Mouse (Mus musculus): ENCODE measurements around the gene Med29.
A peak's percentile ranks its signal among the peaks of the same experiment; 100 is the strongest.
"Not testable (repeated sequence)": the region's sequence is repeated elsewhere in the genome, so short reads cannot be mapped to it uniquely, and the experiment has no call there.

The Med29 gene

DNA sequence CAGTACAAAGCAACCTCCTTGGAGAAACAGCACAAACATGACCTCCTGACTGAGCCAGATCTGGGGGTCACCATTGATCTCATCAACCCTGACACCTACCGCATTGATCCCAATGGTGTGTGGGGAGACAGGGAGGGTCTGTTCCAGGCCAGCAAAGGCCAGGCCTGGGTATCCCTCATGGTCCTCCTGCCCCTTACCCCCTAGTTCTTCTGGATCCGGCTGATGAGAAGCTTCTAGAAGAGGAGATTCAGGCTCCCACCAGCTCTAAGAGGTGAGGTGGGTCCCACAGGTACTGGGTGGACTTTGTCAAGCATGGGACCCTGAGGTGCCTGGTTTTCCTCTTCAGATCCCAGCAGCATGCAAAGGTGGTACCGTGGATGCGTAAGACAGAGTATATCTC lies 2.9 kb upstream of the Med29 start:
- DNase-seq = no peak

DNA sequence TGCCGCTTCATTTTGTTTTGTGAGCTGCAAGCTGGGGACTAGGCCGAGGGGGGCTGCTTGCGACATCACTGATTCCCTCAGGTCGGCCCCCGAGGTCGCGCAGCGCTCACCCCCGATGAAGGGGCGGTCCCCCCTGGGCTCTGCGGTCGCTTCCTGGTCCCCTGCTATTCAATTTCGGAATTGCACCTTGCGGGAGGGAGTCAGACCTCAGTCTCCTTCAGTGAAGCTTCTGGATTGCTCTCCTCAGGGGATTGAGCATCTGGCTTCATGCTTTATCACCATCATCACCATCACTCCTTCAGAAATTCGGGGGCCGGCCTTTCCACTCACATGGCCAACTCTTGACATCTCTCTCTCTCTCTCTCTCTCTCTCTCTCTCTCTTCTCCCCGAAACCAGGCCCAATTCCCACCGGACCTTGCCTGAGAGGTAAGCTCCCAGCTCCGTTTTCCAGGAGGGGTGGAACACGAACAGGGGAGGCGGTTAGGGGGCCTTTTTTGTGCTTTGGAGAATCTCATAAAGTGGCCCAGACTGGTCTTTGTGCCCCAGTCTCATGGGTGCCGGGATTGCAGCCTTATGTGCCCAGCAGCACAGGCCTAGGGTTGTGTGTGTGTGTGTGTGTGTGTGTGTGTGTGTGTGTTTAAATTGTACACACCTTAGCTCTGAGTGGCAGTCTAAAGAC lies 904 bp upstream of the Med29 start:
- DNase-seq = no peak

DNA sequence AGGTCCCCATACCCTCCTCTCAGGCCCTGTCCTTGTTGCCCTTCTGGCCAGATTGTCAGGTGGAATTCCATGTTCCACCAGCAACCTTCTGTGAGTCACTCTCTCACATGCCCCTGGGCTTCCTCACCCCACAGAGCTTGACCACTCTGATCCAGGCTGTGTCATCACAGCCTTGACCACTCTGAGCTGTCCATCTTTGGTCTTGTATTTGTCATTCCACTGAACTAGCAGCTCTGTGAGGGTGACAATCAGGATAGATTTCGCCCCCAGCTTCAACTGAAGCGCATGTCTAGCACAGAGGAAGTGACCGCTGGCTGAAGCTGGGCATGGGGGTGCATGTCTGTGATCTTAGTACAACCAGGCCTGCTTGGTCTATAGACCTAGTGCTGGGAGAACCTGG lies 2.2 kb downstream of the Med29 start:
- DNase-seq = no peak

GRCm38 (mm10) chr7:28387384-28387783 lies 5.1 kb downstream of the Med29 start:
- DNase-seq = not testable (repeated sequence)

DNA sequence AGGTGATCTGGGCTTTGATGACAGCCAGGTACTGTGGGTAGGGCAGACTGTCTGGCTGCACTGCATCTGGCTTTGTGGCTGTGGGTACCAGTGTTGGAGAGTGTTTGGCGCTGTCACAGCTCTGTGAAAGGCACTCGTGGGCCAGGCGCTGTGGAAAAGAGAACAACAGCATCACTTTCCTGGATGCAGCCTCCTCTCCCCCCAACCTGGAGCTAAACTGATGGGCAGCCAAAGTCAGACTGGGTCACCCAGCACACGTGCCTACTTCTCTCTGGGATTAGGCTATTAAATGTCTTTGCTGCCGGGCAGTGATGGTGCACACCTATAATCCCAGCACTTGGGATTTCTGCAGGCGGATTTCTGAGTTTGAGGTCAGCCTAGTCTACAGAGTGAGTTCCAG lies 5.6 kb downstream of the Med29 start:
- DNase-seq = not testable (repeated sequence)

GRCm38 (mm10) chr7:28386462-28386861 lies 6.0 kb downstream of the Med29 start:
- DNase-seq = peak; percentile 88

- DNase-seq = no peak
Measured at GRCm38 (mm10) chr7:28386007-28386406, 6.5 kb downstream of the Med29 start.

DNA sequence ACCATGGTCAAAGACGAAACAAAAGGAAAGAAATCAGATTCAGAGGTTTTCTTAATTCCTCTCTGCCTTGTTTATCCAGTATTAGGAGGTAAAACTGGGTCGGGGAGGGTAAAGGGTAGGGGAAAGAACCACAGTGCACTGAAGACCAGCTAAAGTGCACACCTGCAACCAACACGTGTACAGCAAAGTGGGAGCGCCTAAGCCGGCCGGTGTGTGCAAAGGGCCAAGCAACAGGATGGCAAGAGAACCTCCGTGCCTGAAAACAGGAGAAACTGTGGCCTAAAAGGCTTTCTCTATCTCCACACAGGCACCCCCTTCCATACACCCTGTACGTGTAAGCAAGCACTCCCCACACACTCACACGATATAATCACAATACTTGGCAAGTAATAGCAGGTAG lies 7.3 kb downstream of the Med29 start:
- no peak for DNase-seq

GRCm38 (mm10) chr7:28384162-28384561 lies 8.3 kb downstream of the Med29 start:
- no peak for DNase-seq

DNA sequence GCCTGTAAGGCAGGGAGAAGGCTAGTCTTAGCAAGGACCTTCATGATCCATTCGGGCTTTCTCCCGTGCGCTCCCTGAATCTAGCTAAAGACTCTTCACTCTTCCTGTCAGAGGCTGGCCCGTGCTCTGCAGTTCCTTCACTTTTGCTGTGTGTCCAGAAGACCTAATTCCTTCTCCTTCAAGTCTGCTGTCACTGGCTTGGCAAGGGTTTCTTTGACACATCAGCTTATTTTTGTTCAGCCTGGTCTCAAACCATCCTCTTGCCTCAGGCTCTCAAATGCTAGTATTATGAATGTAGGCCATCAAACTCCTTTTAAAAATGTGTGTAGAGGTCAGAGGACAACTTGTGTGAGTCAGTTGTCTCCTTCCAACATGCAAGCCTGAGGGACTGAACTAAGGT lies 8.9 kb downstream of the Med29 start:
- no peak for DNase-seq

DNA sequence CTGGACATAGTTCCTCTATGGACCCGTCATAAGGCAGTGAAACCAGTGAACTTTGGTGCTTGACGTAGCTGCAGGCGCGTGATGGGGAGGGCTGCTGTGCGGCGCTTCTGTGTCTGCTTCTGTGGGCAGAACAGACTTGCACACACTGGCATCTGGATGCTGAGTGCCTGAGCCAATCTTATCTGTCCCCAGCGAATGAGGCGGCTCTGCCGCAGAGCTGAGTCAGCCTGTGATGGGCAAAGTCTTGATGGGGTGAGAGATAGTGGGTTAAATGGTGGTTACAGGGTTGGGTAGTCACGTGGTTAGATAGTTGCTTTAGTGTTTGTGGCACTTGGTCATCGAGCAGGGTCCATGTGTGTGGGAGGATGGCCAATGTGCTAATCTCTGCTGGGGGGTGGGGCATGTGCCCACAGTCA lies 9.5 kb downstream of the Med29 start:
- DNase-seq = peak; percentile 71

DNA sequence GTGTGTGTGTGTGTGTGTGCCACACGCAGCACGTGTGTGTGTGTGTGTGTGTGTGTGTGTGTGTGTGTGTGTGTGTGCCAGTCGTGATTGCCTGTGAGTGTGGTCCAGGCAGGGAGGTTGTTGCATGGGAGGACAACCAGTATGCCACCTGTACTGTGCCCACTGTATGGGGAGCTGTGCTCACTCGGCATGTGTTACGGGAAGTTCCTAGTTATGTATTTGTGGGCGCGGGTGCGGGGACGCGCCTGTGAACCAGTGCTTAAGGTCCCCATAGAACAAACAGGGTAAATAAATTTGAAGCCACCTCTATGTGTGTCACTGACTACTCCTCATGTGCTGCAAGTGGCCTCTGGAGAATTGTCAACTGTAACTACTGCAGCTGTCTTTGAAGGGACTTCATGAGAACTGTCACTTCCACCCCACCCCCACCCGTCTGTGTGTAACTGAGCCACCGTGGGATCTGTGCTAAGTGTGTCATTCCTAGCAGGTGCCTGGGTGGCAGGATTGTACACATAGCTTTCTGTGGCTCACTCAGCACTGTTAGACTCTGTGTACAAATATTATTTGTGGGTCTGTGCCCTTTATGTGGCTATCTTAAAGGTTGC lies 10.1 kb downstream of the Med29 start:
- DNase-seq = no peak

GRCm38 (mm10) chr7:28381938-28382337 lies 10.6 kb downstream of the Med29 start:
- peak; percentile 87 for DNase-seq

- peak; percentile 75 for DNase-seq
Measured at GRCm38 (mm10) chr7:28381017-28381790, 11.3 kb downstream of the Med29 start.

DNA sequence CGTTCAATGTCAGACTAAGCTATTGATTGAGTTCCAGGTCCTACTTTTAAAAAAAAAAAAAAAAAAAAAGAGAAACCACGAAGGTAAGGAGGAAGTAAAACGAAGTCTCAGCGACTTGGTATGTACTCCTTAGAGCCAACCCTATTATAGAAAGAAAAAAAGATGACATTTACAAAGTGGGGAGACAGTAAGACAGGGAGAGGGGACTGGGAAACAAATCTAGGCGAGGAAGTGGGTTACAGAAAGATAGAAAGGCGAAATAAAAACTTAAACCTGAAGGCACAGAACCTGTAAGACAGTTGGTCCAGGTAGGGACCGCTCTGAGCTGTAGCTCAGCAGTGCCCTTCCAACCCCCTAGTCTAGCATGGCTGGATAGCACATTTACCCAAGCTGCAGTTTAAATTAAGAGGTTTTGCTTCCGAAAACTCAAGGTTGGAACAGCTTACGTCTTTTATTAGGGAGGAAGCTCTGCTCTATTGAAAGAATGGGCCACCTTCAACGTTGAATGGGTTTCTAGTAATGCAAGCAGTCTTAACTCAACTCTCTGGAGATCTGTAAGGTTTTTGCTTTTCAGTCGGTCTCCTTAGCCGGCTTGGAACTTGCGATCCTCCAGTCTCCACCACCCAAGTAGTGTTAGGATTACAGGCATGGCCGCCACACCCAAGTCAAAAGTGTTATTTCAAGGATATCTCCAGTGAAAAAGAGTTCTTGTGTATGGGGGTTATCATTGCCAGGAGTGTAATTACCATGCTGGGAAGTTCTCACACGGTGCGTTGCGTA lies 12.1 kb downstream of the Med29 start, which contains the start of gene Zfp36:
Gene Zfp36, minus strand, starts transcription at position 17 of the 780 bp plus-strand sequence.
- no peak for DNase-seq

GRCm38 (mm10) chr7:28378769-28379651 lies 13.5 kb downstream of the Med29 start:
- DNase-seq = peak; percentile 98

DNA sequence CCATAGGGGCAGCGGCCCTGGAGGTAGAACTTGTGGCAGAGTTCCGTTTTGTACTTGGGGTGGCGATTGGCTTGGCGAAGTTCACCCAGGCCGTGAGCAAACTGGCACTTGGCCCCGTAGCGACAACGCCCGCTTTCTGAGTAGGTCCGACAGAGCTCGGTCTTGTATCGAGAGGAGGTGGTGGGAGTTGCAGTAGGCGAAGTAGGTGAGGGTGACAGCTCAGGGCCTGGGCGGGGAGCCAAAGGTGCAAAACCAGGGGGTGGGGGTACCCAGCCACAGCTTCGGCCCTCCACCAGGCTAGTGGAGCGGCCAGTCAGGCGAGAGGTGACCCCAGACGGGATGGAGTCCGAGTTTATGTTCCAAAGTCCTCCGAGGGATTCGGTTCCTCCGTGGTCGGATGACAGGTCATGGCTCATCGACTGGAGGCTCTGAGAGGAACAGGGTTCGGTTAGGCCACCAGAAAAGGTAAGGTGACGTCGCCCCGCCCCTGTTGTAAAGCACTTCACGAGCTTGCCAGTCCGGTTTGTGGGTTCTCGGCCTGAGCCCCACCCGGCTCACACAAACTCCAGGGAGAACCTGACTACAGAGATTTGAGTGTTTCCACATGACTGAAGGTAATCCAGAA lies 14.3 kb downstream of the Med29 start:
- DNase-seq = peak; percentile 86

DNA sequence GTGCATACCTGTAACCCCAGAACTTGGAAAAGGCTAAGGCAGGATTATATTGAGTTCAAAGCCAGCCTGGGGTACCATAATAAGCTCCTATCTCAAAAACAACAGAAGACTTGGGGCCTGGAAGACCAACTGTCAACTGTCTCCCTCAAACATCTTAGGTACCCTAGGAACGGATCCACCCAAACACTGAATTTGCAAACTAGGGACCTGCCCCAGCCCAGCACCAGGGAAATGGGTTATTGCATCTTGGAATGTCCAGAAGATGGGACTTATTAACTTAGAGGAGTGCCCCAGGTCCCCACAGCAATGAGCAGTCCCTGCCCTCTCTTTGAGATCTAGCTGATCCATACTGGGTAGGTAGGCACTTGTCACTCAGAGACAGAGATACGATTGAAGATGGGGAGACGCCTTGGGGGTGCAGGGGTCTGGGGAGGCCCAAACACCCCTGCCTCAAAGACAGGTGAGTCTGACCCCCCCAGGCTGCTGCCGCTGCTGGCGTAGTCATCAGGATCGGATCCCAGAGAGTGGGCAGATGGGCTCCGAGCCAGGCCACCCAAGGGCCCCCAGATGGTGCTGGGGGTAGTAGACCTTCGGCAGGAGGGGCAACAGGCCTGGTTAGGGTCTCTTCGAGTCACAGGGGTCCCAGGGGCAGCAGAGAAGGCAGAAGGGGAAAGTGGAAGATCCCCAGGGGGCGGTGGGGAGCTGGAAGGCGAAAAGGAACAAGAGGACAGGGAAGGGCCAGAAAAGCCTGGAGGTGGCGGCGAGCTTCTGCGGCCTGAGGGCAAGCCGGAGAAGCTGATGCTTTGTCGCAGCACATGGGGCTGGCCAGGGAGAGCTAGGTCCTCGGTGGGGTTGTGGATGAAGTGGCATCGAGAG lies 15.1 kb downstream of the Med29 start:
- DNase-seq = peak; percentile 68

DNA sequence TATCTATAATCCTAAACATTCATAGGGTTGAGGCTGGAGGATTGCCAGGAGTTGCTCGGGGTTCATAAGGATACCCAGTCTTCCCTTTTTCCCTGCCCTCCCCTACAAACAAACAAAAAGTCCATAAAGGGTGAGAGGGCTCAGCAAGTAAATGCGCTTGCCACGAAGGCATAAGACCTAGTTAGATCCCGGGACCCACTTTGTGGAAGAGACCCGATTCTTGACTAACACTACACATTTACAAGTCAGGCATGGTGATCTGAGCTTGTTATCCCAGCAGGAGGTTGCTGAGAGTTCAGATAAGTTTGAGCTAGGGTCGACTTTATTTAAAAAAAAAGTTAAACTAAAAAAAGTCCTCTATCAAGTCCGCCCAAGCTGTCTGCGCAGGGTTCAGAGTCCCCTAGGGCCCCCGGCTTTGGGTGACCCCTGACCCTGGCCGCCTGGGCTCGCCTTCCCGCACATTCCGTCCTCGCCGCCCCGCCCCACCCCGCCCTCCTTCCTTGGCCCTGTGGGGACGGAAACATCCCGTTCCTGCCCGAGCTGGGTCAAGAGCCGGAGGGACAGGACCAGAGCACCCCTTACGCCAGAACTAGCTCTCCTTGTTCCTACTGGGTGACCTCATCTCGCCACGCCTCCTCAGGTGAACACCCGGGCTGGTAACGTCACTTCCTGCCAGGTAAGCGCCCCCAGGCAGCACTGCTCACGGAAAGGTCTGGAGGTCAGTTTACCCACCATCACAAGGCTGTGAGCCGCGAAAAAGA lies 16.3 kb downstream of the Med29 start:
- DNase-seq = peak; percentile 92

Data from kidney, adult 18-20 months (tissue).